Mouse (Mus musculus) embryonic facial prominence, embryonic 13.5 days (tissue): Measurements from ENCODE around the gene Mtmr12. TPM values are rescaled to one million over a fixed set of nuclear protein-coding genes. Genes with fewer than 3 reads are reported as not detected.

ENCODE experiments used
- ATAC-seq: fragments of 200-750 bp; cut with Nextera tagmentation; 2 replicates; pipeline ENCODE4 v1.8.0; 2017; ENCODE audit warnings: low read depth; ENCODE audit not compliant: insufficient number of reproducible peaks, insufficient read depth, low FRiP score, low TSS enrichment
- H3K27ac ChIP-seq: fragments of 300-500 bp; sonication (generic); 2 replicates; pipeline ENCODE4 v1.5.1; 2015; ENCODE audit warnings: moderate library complexity, mild to moderate bottlenecking, inconsistent platforms
- H3K27me3 ChIP-seq: fragments of 300-500 bp; sonication (generic); 2 replicates; pipeline ENCODE4 v1.6.1; 2015; ENCODE audit warnings: mild to moderate bottlenecking, inconsistent platforms
- H3K36me3 ChIP-seq: fragments of 300-500 bp; sonication (generic); 2 replicates; pipeline ENCODE4 v1.6.1; 2015; ENCODE audit warnings: mild to moderate bottlenecking, inconsistent platforms
- H3K4me1 ChIP-seq: fragments of 300-500 bp; sonication (generic); 2 replicates; pipeline ENCODE4 v1.6.1; 2015; ENCODE audit warnings: inconsistent platforms
- H3K4me2 ChIP-seq: fragments of 300-500 bp; sonication (generic); 2 replicates; pipeline ENCODE4 v1.6.1; 2015; ENCODE audit warnings: moderate library complexity, mild to moderate bottlenecking, inconsistent platforms
- H3K4me3 ChIP-seq: fragments of 300-500 bp; sonication (generic); 2 replicates; pipeline ENCODE4 v1.5.1; 2015; ENCODE audit warnings: mild to moderate bottlenecking, inconsistent platforms
- H3K9ac ChIP-seq: fragments of 300-500 bp; sonication (generic); 2 replicates; pipeline ENCODE4 v1.6.1; 2015; ENCODE audit warnings: mild to moderate bottlenecking, inconsistent platforms
- H3K9me3 ChIP-seq: fragments of 300-500 bp; sonication (generic); 2 replicates; pipeline ENCODE4 v1.6.1; 2016; ENCODE audit warnings: inconsistent platforms
- WGBS: fragments of 180-500 bp; shearing (Covaris S2); methylation state at CpG from one replicate; pipeline ENCODE4 v1.1.7; 2015; ENCODE audit warnings: mixed read lengths; 5-methylcytosine and 5-hydroxymethylcytosine counted together
- polyA plus RNA-seq: library from polyadenylated mRNA; unstranded; fragments of >200 nt; fragmentation: Nextera tagmentation; extraction: Ambion mirVana; gene quantifications from 2 replicates; pipeline ENCODE4 v1.2.1, GENCODE M21; 2015

Gene Mtmr12
- polyA plus RNA-seq, 1 experiment from 2014 or later = 16.1 TPM

DNA sequence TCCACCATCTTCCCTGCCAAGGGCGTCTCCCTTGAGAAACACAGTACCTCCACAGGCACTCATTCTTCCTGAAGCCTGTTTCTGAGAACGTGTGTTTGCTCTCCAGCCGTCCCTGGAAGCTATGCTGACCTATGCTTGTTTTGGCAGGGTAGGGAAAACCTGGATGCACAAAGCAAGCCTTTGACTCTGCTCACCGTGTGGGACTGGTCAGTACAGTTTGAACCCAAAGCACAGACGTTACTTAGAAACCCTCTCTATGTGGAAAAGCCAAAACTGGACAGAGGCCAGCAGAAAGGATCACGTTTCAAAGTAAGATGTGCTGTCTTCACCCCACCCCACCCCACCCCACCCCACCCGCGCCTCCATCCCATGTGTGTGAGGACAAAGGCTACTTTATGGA is 61.6 kb downstream of the Mtmr12 start:
- peak; percentile 65; the same call in 1 of the 2 replicates for ATAC-seq
- no peak overlapping the region for H3K4me2 ChIP-seq
- peaks cover 84% of the 10 kb centered on the region for H3K36me3 ChIP-seq
- no peak overlapping the region for H3K9ac ChIP-seq
- H3K27me3 ChIP-seq = no peaks in the 10 kb centered on the region
- H3K4me3 ChIP-seq = no peak overlapping the region
- H3K9me3 ChIP-seq = no peaks in the 10 kb centered on the region
- 0 out of 2 replicates have a peak overlapping the region, but pooled peaks have one; percentile 62 for H3K27ac ChIP-seq
- 0 out of 2 replicates have a peak, but pooled peaks cover 6% of the 10 kb centered on the region for H3K4me1 ChIP-seq
- 40% methylated on average over 8 of the region's 8 CpGs for WGBS

GRCm38 (mm10) chr15:12268021-12268420 is 63.2 kb downstream of the Mtmr12 start:
- no peaks in the 10 kb centered on the region for H3K27me3 ChIP-seq
- no peak overlapping the region for H3K4me2 ChIP-seq
- peak overlapping the region; percentile 62; the same call in 1 of the 2 replicates for H3K27ac ChIP-seq
- 45% methylated on average over 1 of the region's 1 CpGs for WGBS
- 0 out of 2 replicates have a peak, but pooled peaks cover 6% of the 10 kb centered on the region for H3K4me1 ChIP-seq
- H3K36me3 ChIP-seq = peaks cover 68% of the 10 kb centered on the region
- no peak overlapping the region for H3K9ac ChIP-seq
- no peak for ATAC-seq
- no peak overlapping the region for H3K4me3 ChIP-seq
- H3K9me3 ChIP-seq = no peaks in the 10 kb centered on the region

DNA sequence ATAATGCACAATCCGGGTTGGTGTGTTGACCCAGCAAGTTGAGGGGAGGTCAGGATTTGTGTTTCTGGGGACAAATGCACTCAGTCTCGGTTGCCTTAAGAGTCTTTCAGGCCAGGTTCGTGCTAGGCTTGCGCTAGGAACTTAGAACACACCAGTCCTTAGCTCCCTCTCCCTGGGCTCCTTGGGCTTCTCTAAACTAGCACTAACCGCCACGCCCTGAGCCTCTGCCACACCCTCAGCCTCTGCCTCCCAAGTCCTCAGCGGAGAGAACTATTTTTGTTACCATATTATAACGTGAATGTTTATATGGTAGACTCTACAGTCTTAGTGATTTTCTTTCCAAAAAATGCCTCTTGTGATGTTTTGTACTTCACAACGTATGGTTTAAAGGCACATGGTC is 66.5 kb downstream of the Mtmr12 start:
- no peaks in the 10 kb centered on the region for H3K27me3 ChIP-seq
- WGBS = 85% methylated on average over 9 of the region's 9 CpGs
- 0 out of 2 replicates have a peak, but pooled peaks cover 4% of the 10 kb centered on the region for H3K9me3 ChIP-seq
- no peak overlapping the region for H3K9ac ChIP-seq
- peaks cover 36% of the 10 kb centered on the region for H3K36me3 ChIP-seq
- H3K4me2 ChIP-seq = no peak overlapping the region
- H3K4me1 ChIP-seq = 0 out of 2 replicates have a peak, but pooled peaks cover 2% of the 10 kb centered on the region
- no peak for ATAC-seq
- no peak overlapping the region for H3K4me3 ChIP-seq
- no peak overlapping the region for H3K27ac ChIP-seq

GRCm38 (mm10) chr15:12273325-12274052 is 68.7 kb downstream of the Mtmr12 start:
- no peak overlapping the region for H3K27ac ChIP-seq
- no peak overlapping the region for H3K4me2 ChIP-seq
- no peaks in the 10 kb centered on the region for H3K4me1 ChIP-seq
- no peak overlapping the region for H3K9ac ChIP-seq
- H3K9me3 ChIP-seq = 0 out of 2 replicates have a peak, but pooled peaks cover 4% of the 10 kb centered on the region
- 81% methylated on average over 12 of the region's 12 CpGs for WGBS
- H3K27me3 ChIP-seq = no peaks in the 10 kb centered on the region
- H3K36me3 ChIP-seq = peaks cover 28% of the 10 kb centered on the region
- H3K4me3 ChIP-seq = no peak overlapping the region
- no peak for ATAC-seq

DNA sequence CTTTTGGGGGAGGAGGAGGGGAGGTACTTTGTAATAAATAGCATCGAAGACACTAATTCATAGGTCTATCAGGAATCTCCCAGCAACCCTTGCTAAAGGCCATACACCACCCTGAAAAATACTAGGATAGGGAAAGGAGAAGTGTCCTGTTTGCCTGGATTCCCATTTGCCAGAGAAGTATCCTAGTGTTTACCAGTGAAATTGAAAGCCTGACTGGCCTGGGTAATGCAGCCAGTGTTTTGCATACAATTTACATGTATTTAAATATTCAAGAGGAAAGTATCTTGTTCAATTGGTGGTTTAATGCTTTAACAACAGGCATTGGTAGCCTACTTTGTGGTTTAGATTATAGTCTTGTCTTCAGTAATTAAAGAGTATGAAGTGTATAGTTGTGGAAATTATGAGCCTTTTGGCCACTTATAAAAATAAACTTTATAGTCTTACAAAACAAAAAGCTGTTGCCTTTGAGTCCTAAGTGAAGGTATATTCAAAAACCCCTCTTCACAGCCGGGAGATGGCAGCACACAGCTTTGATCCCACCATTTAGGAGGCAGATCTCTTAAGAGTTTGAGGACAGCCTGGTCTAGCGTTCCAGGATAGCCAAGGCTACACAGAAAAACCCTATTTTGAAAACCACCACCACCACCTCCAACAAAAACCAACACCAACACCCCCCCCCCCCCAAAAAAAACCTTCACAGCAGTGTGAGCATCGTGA is 69.4 kb downstream of the Mtmr12 start:
- H3K4me1 ChIP-seq = no peaks in the 10 kb centered on the region
- no peak overlapping the region for H3K4me2 ChIP-seq
- peaks cover 21% of the 10 kb centered on the region for H3K36me3 ChIP-seq
- no peak for ATAC-seq
- H3K27me3 ChIP-seq = no peaks in the 10 kb centered on the region
- no peak overlapping the region for H3K4me3 ChIP-seq
- 0 out of 2 replicates have a peak, but pooled peaks cover 4% of the 10 kb centered on the region for H3K9me3 ChIP-seq
- 63% methylated on average over 4 of the region's 4 CpGs for WGBS
- no peak overlapping the region for H3K9ac ChIP-seq
- no peak overlapping the region for H3K27ac ChIP-seq

- Histone ChIP-seq H3K36me3 (peaks cover 11% of the 10 kb centered on the region), H3K27ac (no peak overlapping the region), H3K4me2 (no peak overlapping the region), H3K4me3 (no peak overlapping the region), H3K9me3 (0 out of 2 replicates have a peak, but pooled peaks cover 4% of the 10 kb centered on the region), H3K27me3 (no peaks in the 10 kb centered on the region), H3K9ac (no peak overlapping the region), H3K4me1 (no peaks in the 10 kb centered on the region)
- ATAC-seq = no peak
- 86% methylated on average over 4 of the region's 4 CpGs for WGBS
Observed at GRCm38 (mm10) chr15:12275091-12275623, 70.3 kb downstream of the Mtmr12 start.

DNA sequence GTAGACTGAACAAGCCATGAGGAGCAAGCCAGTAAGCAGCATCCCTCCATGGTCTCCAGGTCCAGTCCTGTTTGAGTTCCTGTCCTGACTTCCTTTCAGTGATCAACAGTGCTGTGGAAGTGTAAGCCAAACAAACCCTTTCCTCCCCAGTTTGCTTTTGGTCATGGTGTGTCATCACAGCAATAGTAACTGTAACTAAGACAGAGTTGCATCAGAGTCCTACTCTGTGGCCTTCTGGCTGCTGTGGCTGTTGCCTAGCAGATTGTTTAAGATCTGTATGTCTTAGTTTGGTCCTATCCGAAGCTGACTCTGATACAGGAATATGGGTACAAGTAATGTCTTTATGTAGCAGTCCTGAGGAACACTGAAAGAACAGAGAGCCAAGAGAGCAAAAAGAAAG is 75.0 kb downstream of the Mtmr12 start:
- no peak overlapping the region for H3K9ac ChIP-seq
- 90% methylated on average over 1 of the region's 1 CpGs for WGBS
- ATAC-seq = no peak
- H3K4me3 ChIP-seq = no peak overlapping the region
- H3K4me2 ChIP-seq = no peak overlapping the region
- 0 out of 2 replicates have a peak, but pooled peaks cover 2% of the 10 kb centered on the region for H3K9me3 ChIP-seq
- no peaks in the 10 kb centered on the region for H3K27me3 ChIP-seq
- peaks cover 4% of the 10 kb centered on the region; the same call in 1 of the 2 replicates for H3K4me1 ChIP-seq
- no peaks in the 10 kb centered on the region for H3K36me3 ChIP-seq
- no peak overlapping the region for H3K27ac ChIP-seq

DNA sequence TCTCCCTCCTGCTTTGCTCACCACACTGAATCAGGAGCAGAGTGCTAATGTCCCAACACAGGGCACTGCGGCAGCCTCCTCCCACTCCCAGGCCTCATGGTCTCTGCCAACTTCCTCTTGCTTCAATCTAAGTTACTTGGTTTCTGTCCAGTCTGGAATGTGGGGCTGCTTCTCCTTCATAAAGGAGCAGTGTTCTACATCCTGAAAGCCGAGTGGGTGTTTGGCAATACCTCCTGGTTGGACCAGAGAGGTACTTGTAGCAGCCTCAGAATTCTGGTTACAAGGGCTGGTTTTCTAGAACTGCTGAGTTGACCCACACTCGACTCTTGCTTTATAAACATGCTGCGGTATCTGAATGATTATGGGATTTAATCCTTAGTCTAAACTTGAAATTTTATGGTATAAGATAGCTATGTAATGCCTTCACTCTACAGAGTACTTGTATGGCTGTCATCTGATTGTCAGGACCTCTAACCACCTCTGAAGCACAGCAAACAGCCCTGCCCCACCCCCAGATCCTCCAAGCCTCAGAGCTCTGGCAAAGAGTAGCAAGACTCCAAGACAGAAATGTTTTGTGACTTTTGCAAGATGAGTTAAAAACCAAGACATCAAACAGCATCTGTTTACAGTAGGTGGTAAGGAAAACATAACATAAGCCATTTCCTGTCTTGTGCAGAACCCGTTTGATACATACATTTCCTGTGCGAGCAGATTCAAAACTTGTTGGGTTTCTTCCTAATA is 80.1 kb downstream of the Mtmr12 start:
- H3K27ac ChIP-seq = peak overlapping the region; percentile 22; the same call in 1 of the 2 replicates
- no peak overlapping the region for H3K4me3 ChIP-seq
- H3K27me3 ChIP-seq = no peaks in the 10 kb centered on the region
- WGBS = 71% methylated on average over 6 of the region's 6 CpGs
- H3K36me3 ChIP-seq = no peaks in the 10 kb centered on the region
- H3K4me1 ChIP-seq = peaks cover 4% of the 10 kb centered on the region; the same call in 1 of the 2 replicates
- no peak overlapping the region for H3K4me2 ChIP-seq
- ATAC-seq = peak; percentile 65
- no peaks in the 10 kb centered on the region for H3K9me3 ChIP-seq
- H3K9ac ChIP-seq = no peak overlapping the region

- Histone ChIP-seq H3K4me3 (no peak overlapping the region), H3K27ac (peak overlapping the region; percentile 33; the same call in 1 of the 2 replicates), H3K4me1 (peaks cover 4% of the 10 kb centered on the region; the same call in 1 of the 2 replicates), H3K9me3 (no peaks in the 10 kb centered on the region), H3K27me3 (no peaks in the 10 kb centered on the region), H3K36me3 (no peaks in the 10 kb centered on the region), H3K9ac (no peak overlapping the region), H3K4me2 (no peak overlapping the region)
- 74% methylated on average over 5 of the region's 5 CpGs for WGBS
- ATAC-seq = no peak
Observed at GRCm38 (mm10) chr15:12285535-12285809, 80.6 kb downstream of the Mtmr12 start.

DNA sequence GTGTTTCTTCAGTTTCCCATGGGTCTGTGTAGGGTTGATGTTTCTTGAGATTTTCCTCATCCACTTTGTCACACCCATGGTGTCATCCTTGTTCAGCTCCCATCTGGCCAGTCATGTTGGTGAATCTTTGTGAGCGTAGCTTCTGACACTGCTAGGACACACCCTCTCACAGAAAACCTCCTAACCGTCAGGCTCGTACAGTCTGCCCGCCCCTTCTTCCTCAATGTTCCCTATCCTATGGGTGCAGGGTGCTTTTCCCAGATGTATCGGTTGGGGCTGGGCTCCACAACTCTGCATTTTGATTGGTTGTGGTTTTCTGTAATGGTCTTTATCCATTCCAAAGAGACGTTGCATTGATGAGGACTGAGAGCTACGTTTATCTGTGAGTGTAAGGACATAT is 85.5 kb downstream of the Mtmr12 start:
- H3K36me3 ChIP-seq = no peaks in the 10 kb centered on the region
- no peak overlapping the region for H3K27ac ChIP-seq
- no peak for ATAC-seq
- 82% methylated on average over 7 of the region's 7 CpGs for WGBS
- H3K9ac ChIP-seq = no peak overlapping the region
- no peaks in the 10 kb centered on the region for H3K27me3 ChIP-seq
- no peaks in the 10 kb centered on the region for H3K9me3 ChIP-seq
- no peaks in the 10 kb centered on the region for H3K4me1 ChIP-seq
- H3K4me3 ChIP-seq = no peak overlapping the region
- no peak overlapping the region for H3K4me2 ChIP-seq

DNA sequence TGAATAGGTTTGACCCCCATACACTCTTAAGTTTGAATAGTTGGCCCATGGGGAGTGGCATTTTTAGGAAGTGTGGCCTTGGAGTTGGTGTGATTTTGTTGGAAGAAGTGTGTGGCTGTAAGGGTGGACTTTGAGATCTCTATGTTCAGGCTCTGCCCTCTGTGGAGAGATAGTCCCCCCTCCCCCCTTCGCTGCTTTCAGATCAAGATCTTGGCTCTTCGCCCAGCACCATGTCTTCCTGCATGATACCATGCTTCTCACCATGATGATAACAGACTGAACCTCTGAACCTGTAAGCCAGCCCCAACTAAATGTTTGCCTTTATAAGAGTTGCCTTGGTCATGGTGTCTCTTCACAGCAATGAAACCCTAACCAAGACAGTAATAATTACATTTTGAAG is 86.9 kb downstream of the Mtmr12 start:
- H3K4me2 ChIP-seq = no peak overlapping the region

More for the DNA sequence above, 86.9 kb downstream of the Mtmr12 start:
- 92% methylated on average over 2 of the region's 2 CpGs for WGBS
- Histone ChIP-seq H3K36me3 (no peaks in the 10 kb centered on the region), H3K27me3 (no peaks in the 10 kb centered on the region), H3K9me3 (no peaks in the 10 kb centered on the region), H3K4me3 (no peak overlapping the region), H3K27ac (no peak overlapping the region), H3K4me1 (no peaks in the 10 kb centered on the region), H3K9ac (no peak overlapping the region)
- no peak for ATAC-seq
